Mouse (Mus musculus) testis, postnatal 10 days (tissue): Measurements from ENCODE around the gene Ralgps1.
"Not testable (repeated sequence)": the region's sequence is repeated elsewhere in the genome, so short reads cannot be mapped to it uniquely, and the experiment has no call there.

ENCODE experiments used
- DNase-seq: peaks from one replicate; pipeline ENCODE4 v3.0.0; 2021; ENCODE audit warnings: low spot score

The Ralgps1 gene

DNA sequence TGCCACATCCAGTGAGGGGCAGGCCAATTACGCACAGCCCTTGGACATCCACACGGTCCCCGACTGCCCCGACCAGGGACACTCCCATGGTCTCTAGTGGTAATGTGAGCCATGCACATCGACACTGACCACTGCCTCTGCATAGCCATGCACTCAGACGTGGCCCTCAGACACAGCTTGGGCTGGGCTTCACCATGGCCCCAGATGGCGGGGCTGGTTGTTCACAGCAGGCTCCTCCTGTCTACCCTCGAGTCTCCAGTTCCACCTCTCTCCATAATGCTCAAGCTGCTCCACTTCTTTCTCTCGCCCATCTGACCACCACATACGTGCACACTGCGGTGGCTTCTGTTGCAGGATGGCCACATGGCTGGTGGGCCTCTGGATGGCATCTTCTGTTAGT is 160.0 kb downstream of the Ralgps1 start:
- DNase-seq: not testable (repeated sequence)

DNA sequence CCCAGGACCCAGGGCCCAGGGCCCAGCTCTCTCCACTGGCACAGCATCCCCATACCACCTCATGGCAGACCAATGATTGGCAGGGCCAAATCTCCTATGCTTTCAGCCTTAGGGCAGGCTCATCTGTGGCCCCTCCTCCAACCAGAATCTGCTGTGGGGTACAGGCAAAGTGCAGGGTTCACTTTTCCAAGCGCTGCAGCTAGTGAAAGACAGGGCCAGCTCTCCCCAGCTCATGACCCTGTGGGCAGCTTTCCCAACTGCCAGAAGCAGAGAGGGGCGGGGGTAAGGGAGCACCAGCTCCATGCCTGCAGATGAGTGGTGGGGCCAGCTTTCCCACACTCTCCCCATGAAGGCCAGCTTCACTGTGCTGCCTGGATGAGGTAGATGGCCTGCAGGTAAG is 160.4 kb downstream of the Ralgps1 start:
- no peak for DNase-seq

DNA sequence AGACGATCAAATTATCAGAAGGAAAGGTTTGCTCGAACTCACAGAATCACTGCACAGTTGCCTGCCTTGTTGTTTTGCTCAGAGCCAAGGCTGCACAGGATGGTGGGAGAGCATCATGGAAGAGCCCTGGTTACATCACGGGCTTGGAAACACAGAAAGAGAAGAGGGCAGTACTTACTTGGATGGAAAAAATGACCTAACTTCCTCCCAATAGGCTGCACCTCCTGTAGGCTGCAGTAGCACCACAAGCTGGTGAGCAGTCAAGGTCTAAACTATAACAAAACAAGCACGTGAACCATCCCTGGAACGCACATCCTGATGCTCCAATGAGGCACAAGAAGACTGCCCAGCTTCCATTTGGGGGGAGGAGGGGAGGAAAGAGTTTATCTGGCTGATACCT is 163.2 kb downstream of the Ralgps1 start:
- DNase-seq: no peak

DNA sequence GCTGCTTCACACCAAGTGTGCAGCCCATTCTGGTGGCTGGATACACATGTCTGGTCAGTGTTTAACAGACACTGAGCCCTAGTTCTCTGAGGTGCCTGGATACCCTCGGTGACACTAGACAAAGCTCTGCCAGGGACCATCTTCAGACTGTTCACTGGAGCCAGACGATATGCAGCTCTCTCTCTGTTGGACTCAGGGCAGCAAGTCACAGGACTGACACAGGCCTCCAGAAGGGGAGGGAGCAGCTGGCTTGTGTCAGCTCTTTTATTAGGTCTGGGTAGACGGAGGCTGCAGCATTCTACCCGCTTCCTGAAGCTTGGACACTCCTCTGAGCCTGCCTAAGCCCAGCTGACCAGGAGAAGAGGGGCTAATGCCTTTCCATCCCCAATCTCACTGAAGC is 164.2 kb downstream of the Ralgps1 start:
- no peak for DNase-seq

DNA sequence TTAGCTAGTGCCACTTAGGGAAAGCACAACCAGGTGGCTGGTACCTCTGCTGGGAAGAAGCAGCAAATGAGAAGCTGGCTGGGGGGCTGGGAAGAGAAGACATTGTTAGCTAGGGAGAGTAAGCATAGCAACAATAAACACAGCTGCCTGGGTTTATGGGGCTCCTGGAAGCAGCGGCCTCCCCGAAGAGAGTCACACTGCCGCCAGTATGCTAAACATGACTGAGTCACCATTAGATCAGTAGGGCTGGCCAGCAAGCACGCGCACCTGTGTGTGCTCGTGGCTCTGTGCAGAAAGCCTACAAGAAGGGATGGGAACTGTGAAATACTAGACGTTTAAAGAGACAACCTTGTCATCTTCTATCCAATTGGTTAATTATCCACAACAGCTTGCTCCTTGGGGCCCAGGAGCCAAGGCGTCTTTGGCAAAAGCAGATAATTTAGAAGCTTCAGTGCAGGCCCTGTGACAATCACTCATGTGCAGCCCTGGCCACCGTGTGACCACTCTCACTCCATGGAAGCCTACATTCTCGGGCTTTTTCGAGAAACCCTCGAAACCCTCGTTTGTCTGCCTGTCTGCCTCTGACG is 165.3 kb downstream of the Ralgps1 start:
- no peak for DNase-seq

DNA sequence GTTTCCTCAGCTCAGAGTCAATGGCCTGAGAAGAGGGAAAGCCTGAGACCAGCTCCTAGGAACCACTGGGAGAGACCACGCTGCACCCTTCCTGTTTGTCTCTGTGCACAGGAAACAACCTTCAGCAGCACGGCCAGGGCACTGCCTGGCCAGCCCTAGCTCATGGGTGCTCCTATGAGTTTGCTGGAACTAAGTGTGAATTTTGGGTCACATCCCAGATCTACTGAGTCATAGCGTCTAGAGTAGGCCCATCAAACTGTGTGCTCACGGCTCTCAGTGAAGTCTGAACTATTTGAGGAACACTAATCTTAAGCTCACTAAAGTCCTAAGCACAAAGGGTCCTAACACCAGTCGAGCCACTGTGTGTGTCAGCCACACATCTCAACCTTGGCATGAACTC is 166.3 kb downstream of the Ralgps1 start:
- no peak for DNase-seq

DNA sequence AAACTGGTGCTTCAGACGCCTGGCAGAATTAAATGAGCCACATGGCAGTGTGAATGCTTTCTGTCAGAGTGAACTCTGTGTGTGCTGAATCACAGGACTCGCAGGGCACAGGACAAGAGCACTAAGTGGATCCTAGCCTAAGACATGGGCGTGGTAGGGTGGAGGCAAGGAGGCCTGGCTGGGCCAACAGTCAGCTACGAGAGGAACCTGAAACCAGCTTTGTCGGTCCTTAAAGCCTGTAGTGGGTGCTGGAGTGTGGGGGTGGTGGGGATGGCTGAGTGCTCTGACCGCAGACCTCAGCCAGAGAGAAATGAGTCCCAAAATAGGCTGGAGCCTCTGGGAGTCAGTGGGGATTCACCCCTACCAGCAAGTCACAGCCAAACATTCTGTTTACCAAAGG is 168.0 kb downstream of the Ralgps1 start:
- DNase-seq: no peak

DNA sequence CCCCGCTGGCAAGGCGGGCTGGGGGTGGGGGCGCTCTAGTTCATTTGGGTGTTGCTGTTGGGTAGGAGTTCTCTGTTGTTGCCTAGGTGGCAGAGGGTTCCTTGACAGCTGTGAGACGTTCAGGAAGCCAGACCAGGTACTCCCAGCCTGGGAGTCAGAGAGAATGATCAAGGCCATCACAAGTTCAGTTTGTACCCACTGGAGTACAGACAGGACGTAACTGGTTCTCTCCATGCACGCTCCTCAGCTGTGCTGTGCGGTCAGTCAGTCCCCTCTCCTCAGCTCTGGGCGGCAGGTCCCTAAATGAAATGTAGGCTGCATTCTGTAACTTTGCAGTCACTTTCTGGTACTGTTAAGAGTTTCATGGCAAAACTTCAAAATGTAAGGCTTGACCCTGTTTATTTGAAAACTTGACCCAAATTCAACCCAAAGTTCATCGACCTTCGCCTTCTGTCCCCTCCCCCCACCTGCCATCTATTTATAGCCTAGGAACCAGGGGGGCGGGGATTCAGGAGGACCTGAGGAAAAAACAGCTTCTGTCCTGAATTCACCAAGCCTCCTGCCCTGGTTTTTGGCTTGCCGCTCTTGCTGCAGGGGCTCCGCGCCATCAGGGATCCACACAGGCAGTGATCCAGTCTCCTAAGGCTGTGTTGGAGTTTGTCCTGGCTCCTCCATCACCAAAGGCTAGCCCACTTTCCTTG is 170.8 kb downstream of the Ralgps1 start:
- peak; percentile 65 for DNase-seq

DNA sequence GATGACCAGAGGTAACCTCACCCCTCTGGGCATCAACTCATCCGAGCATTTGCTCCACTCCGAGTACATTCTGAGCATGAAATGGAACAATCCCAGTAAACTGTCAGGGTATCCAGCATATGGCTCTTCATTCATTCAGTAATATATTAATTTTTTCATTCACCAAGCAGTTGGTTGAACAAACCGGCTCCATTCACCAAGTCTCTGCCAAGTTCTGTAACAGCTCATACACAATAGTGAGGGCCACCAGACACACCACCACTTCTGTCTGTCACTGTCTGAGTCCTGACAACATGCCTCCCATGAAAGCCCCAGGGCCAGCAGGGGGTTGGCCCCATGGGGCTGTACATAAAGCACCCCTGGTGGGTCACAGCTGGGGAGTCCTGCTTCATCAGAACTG is 181.3 kb downstream of the Ralgps1 start:
- no peak for DNase-seq

DNA sequence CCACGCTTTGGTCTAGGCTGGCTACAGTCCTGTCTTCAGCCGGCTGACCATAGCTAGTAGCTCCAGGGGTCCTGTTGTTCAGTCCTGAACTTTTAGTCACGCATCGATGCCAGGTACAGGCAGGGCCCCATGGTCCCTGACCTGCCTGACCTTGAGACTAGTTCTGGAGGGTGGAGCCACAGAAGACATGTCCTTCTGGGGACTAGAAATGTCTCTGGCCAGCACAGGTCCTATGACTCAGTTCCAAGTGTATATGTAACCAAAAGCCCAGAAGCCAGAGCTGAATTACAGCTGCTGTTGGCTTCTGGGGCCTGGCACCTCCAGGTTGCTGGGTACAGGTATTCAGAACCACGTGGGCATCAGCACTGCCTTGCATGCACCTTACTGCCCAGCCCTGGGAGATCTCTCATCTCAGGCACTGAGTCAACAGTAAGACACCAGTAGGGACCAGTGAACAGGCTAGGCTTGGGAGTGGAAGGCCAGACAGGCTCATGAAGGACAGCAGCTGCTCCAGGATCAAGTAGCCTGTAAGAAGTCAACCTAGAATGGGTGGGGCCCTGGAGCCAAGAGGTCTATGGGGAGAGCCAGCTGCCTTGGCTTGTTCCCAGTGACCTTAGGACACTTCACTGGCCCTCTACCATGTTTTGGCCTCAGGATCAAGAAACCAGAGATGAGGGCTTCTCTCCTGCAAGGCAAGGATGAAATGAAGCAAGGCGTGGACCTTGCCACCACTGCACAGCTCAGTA is 182.2 kb downstream of the Ralgps1 start:
- DNase-seq: no peak

DNA sequence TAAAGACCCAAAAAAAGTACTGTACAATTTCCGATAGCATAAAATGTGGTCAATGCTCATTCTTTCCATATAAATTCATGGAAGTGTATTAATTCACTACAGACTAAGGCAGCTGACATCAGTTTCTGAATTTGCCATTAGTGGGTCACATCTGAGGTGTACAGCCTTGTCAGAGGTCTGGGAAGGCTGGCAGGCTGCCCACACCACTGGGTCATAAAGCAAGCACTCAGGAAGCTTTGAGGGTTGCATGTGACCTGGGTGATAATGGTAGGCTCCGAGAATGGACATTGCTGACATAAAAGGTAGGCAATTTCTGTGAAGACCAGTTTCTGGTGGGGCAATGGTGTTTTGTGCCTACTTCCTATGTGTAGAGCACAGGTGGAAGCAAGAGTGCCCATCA is 183.4 kb downstream of the Ralgps1 start:
- DNase-seq: no peak

DNA sequence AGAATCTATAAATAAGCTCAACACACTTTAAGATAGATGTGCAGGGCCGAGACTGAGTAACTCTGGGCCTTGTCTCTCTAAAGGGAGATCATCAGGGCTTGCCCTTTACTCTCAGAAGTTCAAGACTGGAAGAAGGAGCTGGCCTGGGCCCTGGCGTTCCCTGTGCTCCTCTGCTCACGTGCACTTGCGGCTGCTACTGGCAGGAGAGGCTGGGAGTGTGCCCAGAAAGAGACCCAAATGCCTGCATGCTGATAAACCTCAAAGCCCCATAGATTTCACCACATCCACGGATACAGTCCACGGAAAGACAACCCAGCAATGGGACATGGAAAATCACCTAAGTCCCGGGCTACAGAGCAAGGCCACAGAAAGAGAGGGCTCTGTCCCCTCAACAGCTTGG is 184.8 kb downstream of the Ralgps1 start:
- no peak for DNase-seq

DNA sequence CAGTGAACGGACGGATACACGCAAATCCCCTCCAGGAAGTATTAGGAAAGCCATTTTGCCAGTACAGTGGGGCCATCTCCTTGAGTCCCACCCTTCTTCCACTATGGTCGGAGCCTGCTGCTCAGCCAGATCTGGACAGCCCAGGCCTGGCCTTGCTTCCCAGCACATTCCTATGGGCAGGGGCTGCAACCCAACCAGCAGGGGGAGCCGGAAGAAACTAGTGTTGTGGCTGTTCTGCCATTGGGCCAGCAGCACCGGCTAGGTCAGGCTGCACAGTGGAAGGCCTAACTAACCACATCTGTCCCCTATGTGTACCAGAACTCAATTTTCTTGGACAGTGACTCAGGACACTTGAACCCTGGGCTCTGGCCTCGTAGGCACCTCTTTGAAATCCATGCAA is 186.0 kb downstream of the Ralgps1 start:
- peak; percentile 70 for DNase-seq

DNA sequence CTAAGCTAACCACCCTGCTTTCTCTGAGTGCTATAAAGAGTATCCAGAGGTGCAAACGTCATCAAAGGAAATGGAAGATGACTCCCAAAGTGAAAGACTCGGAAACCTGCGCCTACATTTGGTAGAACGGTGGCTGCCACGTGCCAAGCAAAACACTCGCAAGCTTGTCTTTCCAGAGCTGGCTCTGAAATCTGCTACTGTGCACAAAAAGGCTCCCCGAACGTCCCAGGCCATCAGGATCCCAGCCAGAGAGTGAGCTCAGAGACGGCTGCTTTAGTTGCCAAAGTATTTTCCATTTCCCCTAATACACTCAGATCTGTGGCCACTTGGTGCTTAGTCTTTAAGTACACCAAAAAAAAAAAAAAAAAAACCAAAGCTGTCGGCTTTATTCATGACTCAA is 186.6 kb downstream of the Ralgps1 start:
- DNase-seq: no peak

DNA sequence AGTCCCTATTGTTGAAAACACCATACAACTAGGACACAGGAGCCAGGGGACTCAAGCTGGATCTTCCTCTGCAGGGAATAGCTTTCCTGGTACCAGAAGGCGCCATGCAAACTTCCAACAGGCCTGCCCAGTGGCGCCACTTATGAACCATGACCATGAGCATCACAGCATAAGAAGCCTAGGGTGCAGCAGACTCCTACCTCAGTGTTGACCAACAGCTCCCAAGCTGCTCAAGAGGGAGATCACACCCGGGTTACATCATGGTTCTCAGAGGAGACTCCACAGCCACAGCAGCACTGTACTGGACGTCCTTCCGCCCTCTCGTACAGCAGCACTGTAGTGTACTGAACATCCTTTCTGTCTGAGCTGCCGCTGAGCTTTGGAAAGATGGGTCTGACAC is 188.0 kb downstream of the Ralgps1 start:
- no peak for DNase-seq

DNA sequence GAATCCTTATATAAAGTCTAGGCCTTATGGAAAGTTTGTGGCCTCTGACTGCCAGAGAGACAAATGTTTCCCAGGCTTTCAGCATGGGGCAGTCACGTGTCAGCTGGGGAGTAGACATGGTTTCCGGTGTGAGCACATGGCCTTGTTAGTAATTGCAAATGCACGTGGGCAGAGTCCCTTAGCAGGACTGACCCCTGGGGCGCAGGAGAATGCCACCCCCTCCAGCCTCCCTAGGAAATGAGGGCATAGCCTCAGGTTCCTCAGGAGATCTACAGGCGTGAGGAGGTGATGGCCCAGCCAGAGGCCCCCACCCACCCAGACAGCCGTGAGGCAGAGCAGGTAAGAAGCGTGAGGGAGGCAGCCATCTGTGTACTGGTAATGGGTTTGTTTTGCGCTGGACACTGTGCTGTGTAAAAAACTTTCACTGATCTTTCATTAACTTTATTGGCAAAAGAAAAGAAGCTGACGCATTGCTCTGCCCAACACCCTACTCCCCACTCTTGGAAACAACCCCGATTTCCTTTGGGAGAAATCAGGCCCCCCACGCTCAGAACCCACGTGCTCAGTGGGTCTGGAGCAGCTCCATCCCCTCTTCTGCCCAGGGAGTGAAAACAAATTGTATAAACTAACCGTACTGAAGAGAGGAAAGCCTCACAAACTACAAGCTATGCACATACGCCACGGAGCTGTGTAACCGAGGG is 191.2 kb downstream of the Ralgps1 start:
- DNase-seq: no peak

DNA sequence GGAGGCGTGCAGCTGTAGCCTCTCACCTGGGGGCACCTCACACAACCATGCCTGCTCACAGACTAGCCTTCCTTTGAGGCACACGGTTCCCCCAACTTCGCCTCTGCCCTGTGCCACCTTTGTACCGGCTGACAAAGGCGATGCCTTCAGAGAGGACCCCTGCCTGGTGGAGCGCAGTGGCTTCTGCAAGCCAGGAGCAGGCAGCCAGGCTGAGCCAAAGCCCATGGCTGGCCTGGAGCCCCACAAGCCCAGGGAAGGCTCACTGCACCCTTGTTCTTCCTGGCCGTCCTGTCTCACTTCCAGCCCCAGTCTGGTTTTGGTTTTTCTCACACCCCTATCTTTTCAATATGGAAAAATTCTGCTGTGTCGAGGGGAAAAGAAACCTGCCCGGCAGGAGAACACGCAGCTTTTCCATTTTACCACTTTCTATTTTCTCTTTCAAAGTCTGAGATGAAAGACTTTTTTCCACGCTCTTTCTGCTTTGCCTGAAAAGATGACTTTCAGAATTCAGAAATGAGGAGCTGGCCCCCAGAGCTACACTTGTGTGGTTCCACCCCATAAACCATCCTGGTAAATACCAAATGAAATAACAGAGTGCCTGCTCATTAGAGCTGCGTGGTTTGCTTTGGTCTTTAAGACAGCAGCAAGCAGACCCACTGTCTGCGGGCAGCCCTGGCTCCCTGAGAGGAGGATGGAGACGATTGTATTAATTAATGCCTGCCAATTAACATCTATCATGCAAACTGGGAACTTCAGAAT is 191.9 kb downstream of the Ralgps1 start:
- DNase-seq: no peak

DNA sequence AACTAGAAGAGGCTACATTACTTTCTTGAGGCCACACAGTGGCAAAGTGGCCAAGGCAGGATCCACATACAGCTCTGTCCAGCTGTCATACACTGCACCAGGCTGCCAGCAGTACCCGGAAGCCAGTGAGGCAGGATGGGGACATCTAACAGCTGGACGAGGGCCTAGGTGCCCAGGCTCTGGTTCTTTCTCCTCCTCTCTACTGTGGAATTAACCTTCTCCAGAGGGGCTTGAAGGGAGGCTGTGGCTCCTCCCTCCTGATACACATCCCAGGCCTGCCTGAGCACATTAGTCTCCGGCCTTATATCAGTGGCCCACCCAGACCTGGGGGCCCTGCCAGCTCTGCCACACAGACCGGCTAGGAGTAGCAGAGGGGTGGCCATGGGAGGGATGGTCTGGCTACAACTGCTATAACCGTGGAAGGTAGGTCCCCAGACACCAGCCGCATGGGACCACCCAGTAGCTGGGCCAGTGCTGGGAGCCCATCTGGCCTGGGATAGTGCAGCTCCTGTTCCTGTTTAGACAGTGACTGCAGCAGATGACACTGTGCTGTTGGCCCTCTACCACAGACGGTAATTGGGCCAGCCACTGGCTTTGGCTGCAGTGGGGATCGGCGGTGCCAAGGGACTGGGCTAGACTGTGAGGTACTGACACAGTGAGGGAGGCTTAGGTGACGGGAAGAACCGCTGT is 192.9 kb downstream of the Ralgps1 start:
- no peak for DNase-seq

DNA sequence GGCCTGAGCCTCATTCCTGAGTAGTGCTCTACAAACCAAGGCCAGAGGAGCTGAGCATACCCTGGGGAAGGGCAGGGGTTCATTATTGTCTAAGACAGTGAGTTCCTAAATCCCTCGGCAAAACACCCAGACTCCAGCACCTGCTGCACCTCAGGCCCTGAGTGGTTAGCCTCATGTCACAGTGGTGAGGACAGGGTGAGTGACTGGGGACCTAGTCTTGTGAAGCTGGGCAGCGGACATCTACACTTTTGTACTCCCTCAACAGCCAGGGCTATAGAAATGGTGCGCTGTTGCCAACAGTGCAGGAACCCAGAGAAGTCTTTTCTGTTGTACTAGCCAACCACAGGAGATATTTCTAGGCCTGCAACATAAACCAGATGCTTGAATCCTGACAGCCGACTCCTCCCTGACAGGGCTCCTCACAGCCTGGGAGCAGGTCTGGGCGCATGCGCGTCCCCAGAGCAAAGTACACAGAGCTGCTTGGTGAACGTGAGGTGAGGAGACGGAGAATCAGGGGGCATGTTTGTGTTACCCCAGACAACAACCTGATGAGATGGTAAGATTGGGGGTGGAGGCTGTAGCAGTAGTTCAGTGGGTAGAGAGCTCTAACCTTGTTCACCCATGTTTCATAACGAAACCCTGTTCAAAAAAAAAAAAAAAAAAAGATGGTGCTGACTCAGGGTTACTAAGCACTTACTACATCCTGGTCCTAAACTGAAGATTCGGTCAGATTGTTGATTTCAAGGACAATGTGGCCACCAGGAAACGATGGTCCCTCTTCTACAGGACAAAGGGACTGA is 193.6 kb downstream of the Ralgps1 start:
- no peak for DNase-seq

DNA sequence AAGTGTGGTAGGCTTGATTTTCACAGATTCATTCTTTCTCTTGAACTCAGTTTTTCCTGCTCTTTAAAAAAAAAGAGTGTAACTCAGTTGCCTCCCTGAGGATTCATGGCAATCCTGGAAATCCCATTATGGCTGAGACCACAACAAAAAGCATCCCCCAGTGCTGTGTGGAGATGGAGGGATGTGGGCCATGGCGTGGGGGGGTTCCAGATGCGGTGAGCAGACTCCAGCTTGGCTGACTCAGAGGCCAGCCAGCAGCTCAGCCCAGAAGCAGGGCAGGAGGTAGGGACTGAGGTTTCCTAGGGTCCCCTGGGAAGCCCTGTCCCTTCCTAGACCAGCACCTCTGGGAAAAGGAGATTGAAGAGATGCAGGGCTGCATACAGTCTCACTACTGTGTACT is 194.4 kb downstream of the Ralgps1 start:
- no peak for DNase-seq

DNA sequence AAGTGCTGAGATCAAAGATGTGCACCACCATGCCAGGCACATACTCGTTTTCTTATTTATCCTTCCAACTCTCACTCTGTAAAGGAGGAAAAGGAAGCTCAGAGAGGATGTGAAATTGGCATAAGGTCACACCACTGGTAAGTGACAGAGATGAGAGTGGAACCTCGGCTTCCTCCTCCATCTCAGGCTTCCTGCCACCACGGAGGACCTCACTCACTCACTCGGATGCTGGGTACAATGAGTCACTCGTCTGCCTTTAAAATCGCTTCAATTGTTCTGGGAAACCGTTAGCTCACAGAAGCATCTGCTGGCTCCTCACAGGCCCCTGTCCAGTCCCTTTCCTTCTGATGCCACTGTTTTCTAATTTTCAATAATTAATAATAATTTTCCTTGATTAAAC is 194.8 kb downstream of the Ralgps1 start:
- DNase-seq: no peak
